Mouse (Mus musculus) liver, embryonic 16.5 days (tissue): ENCODE data around the gene Uimc1. TPM values are rescaled to one million over a fixed set of nuclear protein-coding genes. Genes with fewer than 3 reads are reported as not detected.

Source experiments
- ATAC-seq: fragments of 200-750 bp; cut with Nextera tagmentation; 2 replicates; pipeline ENCODE4 v1.8.0; 2017; ENCODE audit warnings: low read depth, mild to moderate bottlenecking, moderate number of reproducible peaks, moderate library complexity
- H3K27ac ChIP-seq: fragments of 300-500 bp; sonication (generic); 2 replicates; pipeline ENCODE4 v1.5.1; 2014; ENCODE audit warnings: mild to moderate bottlenecking, low read length
- H3K27me3 ChIP-seq: fragments of 300-500 bp; sonication (generic); 2 replicates; pipeline ENCODE4 v1.6.1; 2014; ENCODE audit warnings: low read depth, low read length, mixed read lengths; ENCODE audit not compliant: control insufficient read depth, insufficient read depth
- H3K36me3 ChIP-seq: fragments of 300-500 bp; sonication (generic); 2 replicates; pipeline ENCODE4 v1.6.1; 2014; ENCODE audit warnings: mild to moderate bottlenecking; ENCODE audit not compliant: control insufficient read depth, insufficient read depth
- H3K4me1 ChIP-seq: fragments of 300-500 bp; sonication (generic); 2 replicates; pipeline ENCODE4 v1.6.1; 2014; ENCODE audit warnings: low read depth, low read length, mixed read lengths; ENCODE audit not compliant: control insufficient read depth
- H3K4me2 ChIP-seq: fragments of 300-500 bp; sonication (generic); 2 replicates; pipeline ENCODE4 v1.6.1; 2014; ENCODE audit warnings: low read depth, low read length, mixed read lengths
- H3K4me3 ChIP-seq: fragments of 300-500 bp; sonication (generic); 2 replicates; pipeline ENCODE4 v1.5.1; 2014; ENCODE audit warnings: low read depth, mild to moderate bottlenecking, low read length
- H3K9ac ChIP-seq: fragments of 300-500 bp; sonication (generic); 2 replicates; pipeline ENCODE4 v1.6.1; 2014; ENCODE audit warnings: low read depth, low read length
- H3K9me3 ChIP-seq: fragments of 300-500 bp; sonication (generic); replicated peaks from 2 replicates; pipeline ENCODE4 v1.6.1; 2016; ENCODE audit warnings: low read length; ENCODE audit not compliant: control insufficient read depth
- WGBS: fragments of 180-500 bp; shearing (Covaris S2); extraction: QIAGEN DNeasy Blood & Tissue Kit; methylation state at CpG from one replicate; pipeline ENCODE4 v1.1.7; 2014; ENCODE audit not compliant: insufficient replicate concordance; 5-methylcytosine and 5-hydroxymethylcytosine counted together
- polyA plus RNA-seq: library from polyadenylated mRNA; unstranded; fragments of >200 nt; fragmentation: Nextera tagmentation; extraction: Ambion mirVana; gene quantifications from 2 replicates; pipeline ENCODE4 v1.2.1, GENCODE M21; 2015

Gene Uimc1
- polyA plus RNA-seq, 1 experiment from 2014 or later: 13.9 TPM

GRCm38 (mm10) chr13:54978804-54979203, 121.3 kb downstream of the Uimc1 start:
- H3K4me2 ChIP-seq: no peak overlapping the region
- H3K9me3 ChIP-seq: no peaks in the 10 kb centered on the region
- H3K36me3 ChIP-seq: no peaks in the 10 kb centered on the region
- 58% methylated on average over 8 of the region's 8 CpGs for WGBS
- H3K27ac ChIP-seq: no peak overlapping the region
- ATAC-seq: no peak
- no peaks in the 10 kb centered on the region for H3K27me3 ChIP-seq
- no peaks in the 10 kb centered on the region for H3K4me1 ChIP-seq
- H3K4me3 ChIP-seq: no peak overlapping the region
- H3K9ac ChIP-seq: no peak overlapping the region

Other genes starting within 250 kb of the Uimc1 start
- 0.29 and 0.66 TPM in 2 replicates for gene Unc5a, start 150.9 kb downstream of the Uimc1 start, polyA plus RNA-seq
- gene Hk3, start 78.9 kb downstream of the Uimc1 start, polyA plus RNA-seq: 7.0 and 8.3 TPM in 2 replicates
- 6.7 and 6.9 TPM in 2 replicates for gene Zfp346, start 5.0 kb upstream of the Uimc1 start, polyA plus RNA-seq
- gene Gm17617, start 33.2 kb upstream of the Uimc1 start, polyA plus RNA-seq: not detected in 2 replicates
- gene Fgfr4, start 52.3 kb upstream of the Uimc1 start, polyA plus RNA-seq: 6.1 and 6.9 TPM in 2 replicates
- 12.2 and 13.0 TPM in 2 replicates for gene Nsd1, start 109.5 kb upstream of the Uimc1 start, polyA plus RNA-seq
- gene Prelid1, start 220.2 kb upstream of the Uimc1 start, polyA plus RNA-seq: 202 and 206 TPM in 2 replicates
- 42.2 and 50.1 TPM in 2 replicates for gene Rab24, start 221.6 kb upstream of the Uimc1 start, polyA plus RNA-seq
- gene Mxd3, start 229.5 kb upstream of the Uimc1 start, polyA plus RNA-seq: 24.0 and 28.7 TPM in 2 replicates